Mouse (Mus musculus): ENCODE results near the gene Dlx1. TPM values are rescaled to one million over a fixed set of nuclear protein-coding genes. Genes with fewer than 3 reads are reported as not detected.

The Dlx1 gene
- polyA plus RNA-seq, 1 experiment, result 0.64 TPM

DNA sequence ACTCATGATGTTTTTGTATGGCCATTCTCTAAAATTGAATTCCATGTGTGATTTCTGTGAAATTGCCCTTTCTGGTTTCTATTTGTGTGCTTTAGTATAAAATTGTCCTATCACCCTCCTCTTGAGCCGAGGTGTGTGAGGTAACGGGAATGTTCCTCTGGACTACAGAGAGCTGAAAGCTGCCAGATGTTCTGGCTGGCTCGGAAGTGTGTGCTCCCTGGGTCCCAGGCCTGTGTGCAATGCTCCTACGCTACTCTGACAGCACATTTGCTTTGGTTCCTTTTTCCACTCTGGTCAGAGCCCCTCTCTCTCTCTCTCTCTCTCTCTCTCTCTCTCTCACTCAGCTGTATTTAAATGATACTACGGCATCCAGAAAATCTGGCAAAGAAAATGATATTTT is 30.7 kb upstream of the Dlx1 start:
- Histone ChIP-seq H3ac (ENCODE audit: control insufficient read depth, insufficient read length) (no peak overlapping the region), H3K4me3 (no peak overlapping the region), H3K79me2 (ENCODE audit: control insufficient read depth, insufficient read depth) (no peaks in the 10 kb centered on the region), H3K27me3 (ENCODE audit: control insufficient read depth, insufficient read depth, insufficient read length) (no peaks in the 10 kb centered on the region), H3K36me3 (ENCODE audit: control insufficient read depth, insufficient read depth) (no peaks in the 10 kb centered on the region), H3K4me2 (ENCODE audit: low read depth) (no peak overlapping the region)
- TF ChIP-seq TCF3 (IDR thresholded peaks at IDR 0.05; ENCODE audit: insufficient read length, low read depth), result no peak
- TF ChIP-seq MYOG (IDR thresholded peaks at IDR 0.05; ENCODE audit: control insufficient read depth in 1 of 3, insufficient read depth in 1 of 3, insufficient read length in 2 of 3, low read depth in 2 of 3), result no peak
- TF ChIP-seq POLR2A (IDR thresholded peaks at IDR 0.05; ENCODE audit: insufficient read length, low read depth), result no peak

DNA sequence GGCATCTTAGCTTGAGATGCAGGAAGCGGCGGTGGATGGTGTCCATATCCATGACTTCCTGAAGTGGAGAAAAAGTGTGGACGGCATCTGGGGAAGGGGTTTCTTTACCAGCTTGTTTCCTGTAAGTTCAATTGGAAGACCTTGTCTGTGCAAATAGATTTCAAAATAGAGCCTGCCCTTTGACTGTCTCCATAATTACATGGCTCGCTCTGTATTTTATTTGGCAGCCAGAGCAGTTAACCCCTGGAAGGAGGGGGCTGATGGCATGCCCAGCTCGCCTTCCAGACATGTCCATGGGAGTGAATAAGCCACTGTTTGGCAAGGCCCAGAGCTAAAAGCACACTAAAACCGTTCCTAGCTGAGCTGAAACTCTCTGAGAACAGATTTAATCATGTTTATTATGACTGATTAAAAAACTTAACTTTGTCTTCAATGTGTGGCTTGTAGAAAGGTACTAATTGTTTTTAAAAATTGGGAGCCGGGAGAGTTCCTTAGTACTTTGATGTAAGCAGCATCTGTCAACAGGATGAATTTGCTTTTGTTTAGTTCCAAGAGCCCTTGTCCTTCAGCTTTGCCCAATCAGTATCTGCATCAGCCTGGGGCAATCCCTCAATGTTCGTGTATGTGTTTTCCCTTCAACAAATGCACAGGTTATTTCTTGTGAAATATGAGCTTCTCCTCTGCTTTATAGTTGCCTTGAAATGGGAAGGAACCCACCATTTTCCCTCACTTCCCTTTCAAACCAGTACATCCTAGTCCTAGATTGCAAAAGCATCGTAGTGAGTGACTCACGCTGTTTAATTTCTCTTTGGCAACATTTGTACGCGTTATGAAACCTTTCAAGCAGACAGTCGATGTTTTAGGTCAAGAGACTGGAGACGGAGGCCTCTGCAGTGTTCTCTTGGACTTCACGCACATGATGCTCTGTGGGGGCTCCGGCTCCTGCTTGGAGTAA is 28.4 kb upstream of the Dlx1 start:
- no peaks in the 10 kb centered on the region for H3K79me2 ChIP-seq (ENCODE audit: control insufficient read depth, insufficient read depth)
- TF ChIP-seq USF1 (IDR thresholded peaks at IDR 0.05; ENCODE audit: low read depth), result no peak
- TF ChIP-seq MYOD1 (IDR thresholded peaks at IDR 0.05; ENCODE audit: control insufficient read depth in 1 of 3, insufficient read length in 2 of 3, low read depth in 2 of 3), result no peak
- no peak for TF ChIP-seq MAX (IDR thresholded peaks at IDR 0.05; ENCODE audit: low read depth)
- no peak for TF ChIP-seq MYOG (IDR thresholded peaks at IDR 0.05; ENCODE audit: control insufficient read depth in 1 of 3, insufficient read depth in 1 of 3, insufficient read length in 2 of 3, low read depth in 2 of 3)
- TF ChIP-seq CEBPB (IDR thresholded peaks at IDR 0.05; ENCODE audit: insufficient read depth, poor library complexity, severe bottlenecking), result no peak
- no peak for TF ChIP-seq TCF12 (IDR thresholded peaks at IDR 0.05; ENCODE audit: insufficient read depth, poor library complexity, severe bottlenecking)
- no peak for TF ChIP-seq POLR2A (IDR thresholded peaks at IDR 0.05; ENCODE audit: insufficient read length, low read depth)
- TF ChIP-seq SRF (IDR thresholded peaks at IDR 0.05; ENCODE audit: control insufficient read depth, insufficient read length, low read depth), result no peak
- TF ChIP-seq TCF3 (IDR thresholded peaks at IDR 0.05; ENCODE audit: insufficient read length, low read depth), result no peak
- no peak for TF ChIP-seq POLR2AphosphoS2 (IDR thresholded peaks at IDR 0.05; ENCODE audit: insufficient read length, low read depth)
- TF ChIP-seq E2F4 (IDR thresholded peaks at IDR 0.05; ENCODE audit: insufficient read depth), result no peak
- TF ChIP-seq REST (IDR thresholded peaks at IDR 0.05; ENCODE audit: insufficient read depth, insufficient read length), result no peak
- H3K27me3 ChIP-seq (ENCODE audit: control insufficient read depth, insufficient read depth, insufficient read length), result no peaks in the 10 kb centered on the region
- no peak overlapping the region for H3K4me3 ChIP-seq
- H3K4me2 ChIP-seq (ENCODE audit: low read depth), result no peak overlapping the region
- no peak overlapping the region for H3ac ChIP-seq (ENCODE audit: control insufficient read depth, insufficient read length)
- H3K36me3 ChIP-seq (ENCODE audit: control insufficient read depth, insufficient read depth), result no peaks in the 10 kb centered on the region

DNA sequence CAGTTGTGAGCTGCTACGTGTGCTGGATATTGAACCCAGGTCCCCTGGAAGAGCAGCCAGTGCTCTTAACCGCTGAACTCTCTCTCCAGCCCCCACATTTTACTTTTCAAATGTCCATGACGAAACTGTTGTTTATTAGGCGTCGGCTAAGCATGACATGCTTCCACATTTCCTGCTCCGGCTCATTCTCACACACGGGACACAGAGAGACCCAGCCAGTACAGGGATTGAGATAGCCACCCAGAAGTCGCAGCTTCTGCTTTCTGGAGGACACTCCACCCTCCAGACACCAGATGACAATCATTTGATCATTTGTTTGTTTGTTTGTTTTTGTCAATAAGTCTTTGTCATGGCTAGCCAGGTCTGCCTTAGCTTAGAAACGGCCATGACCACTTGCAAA is 23.1 kb upstream of the Dlx1 start:
- Histone ChIP-seq H3K36me3 (ENCODE audit: control insufficient read depth, insufficient read depth) (no peaks in the 10 kb centered on the region), H3K4me2 (ENCODE audit: low read depth) (no peak overlapping the region), H3K79me2 (ENCODE audit: control insufficient read depth, insufficient read depth) (no peaks in the 10 kb centered on the region), H3ac (ENCODE audit: control insufficient read depth, insufficient read length) (no peak overlapping the region), H3K27me3 (ENCODE audit: control insufficient read depth, insufficient read depth, insufficient read length) (no peaks in the 10 kb centered on the region), H3K4me3 (no peak overlapping the region)
- TF ChIP-seq E2F4 (IDR thresholded peaks at IDR 0.05; ENCODE audit: insufficient read depth) (no peak), MYOD1 (IDR thresholded peaks at IDR 0.05; ENCODE audit: control insufficient read depth in 1 of 3, insufficient read length in 2 of 3, low read depth in 2 of 3) (no peak), TCF3 (IDR thresholded peaks at IDR 0.05; ENCODE audit: insufficient read length, low read depth) (no peak), SRF (IDR thresholded peaks at IDR 0.05; ENCODE audit: control insufficient read depth, insufficient read length, low read depth) (no peak), MYOG (IDR thresholded peaks at IDR 0.05; ENCODE audit: control insufficient read depth in 1 of 3, insufficient read depth in 1 of 3, insufficient read length in 2 of 3, low read depth in 2 of 3) (no peak), POLR2A (IDR thresholded peaks at IDR 0.05; ENCODE audit: insufficient read length, low read depth) (no peak)

DNA sequence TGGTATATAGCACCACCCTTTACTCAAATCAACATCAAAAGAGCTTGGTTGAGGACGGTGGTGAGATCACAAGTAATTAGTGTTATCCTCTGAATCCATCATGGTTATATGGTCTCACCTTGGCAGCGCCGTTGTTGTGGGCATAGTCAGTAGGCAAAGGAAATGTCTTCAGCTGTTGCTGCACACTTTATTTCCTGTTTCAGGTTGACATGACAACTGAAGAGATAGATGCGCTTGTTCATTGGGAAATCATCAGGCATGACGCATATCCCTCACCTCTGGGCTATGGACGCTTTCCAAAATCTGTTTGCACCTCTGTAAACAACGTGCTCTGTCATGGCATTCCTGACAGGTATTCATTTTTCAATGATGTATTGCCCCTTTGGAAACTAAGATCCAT is 16.7 kb upstream of the Dlx1 start:
- Histone ChIP-seq H3K4me3 (no peak overlapping the region), H3K36me3 (ENCODE audit: control insufficient read depth, insufficient read depth) (no peaks in the 10 kb centered on the region), H3K79me2 (ENCODE audit: control insufficient read depth, insufficient read depth) (no peaks in the 10 kb centered on the region), H3ac (ENCODE audit: control insufficient read depth, insufficient read length) (no peak overlapping the region), H3K27me3 (ENCODE audit: control insufficient read depth, insufficient read depth, insufficient read length) (no peaks in the 10 kb centered on the region), H3K4me2 (ENCODE audit: low read depth) (no peak overlapping the region)
- TF ChIP-seq USF1 (IDR thresholded peaks at IDR 0.05; ENCODE audit: low read depth) (no peak), MYOD1 (IDR thresholded peaks at IDR 0.05; ENCODE audit: control insufficient read depth in 1 of 3, insufficient read length in 2 of 3, low read depth in 2 of 3) (no peak), TCF3 (IDR thresholded peaks at IDR 0.05; ENCODE audit: insufficient read length, low read depth) (no peak), SRF (IDR thresholded peaks at IDR 0.05; ENCODE audit: control insufficient read depth, insufficient read length, low read depth) (no peak), MAX (IDR thresholded peaks at IDR 0.05; ENCODE audit: low read depth) (no peak), POLR2A (IDR thresholded peaks at IDR 0.05; ENCODE audit: insufficient read length, low read depth) (no peak), CEBPB (IDR thresholded peaks at IDR 0.05; ENCODE audit: insufficient read depth, poor library complexity, severe bottlenecking) (no peak), TCF12 (IDR thresholded peaks at IDR 0.05; ENCODE audit: insufficient read depth, poor library complexity, severe bottlenecking) (no peak), REST (IDR thresholded peaks at IDR 0.05; ENCODE audit: insufficient read depth, insufficient read length) (no peak), E2F4 (IDR thresholded peaks at IDR 0.05; ENCODE audit: insufficient read depth) (no peak), POLR2AphosphoS2 (IDR thresholded peaks at IDR 0.05; ENCODE audit: insufficient read length, low read depth) (no peak)

DNA sequence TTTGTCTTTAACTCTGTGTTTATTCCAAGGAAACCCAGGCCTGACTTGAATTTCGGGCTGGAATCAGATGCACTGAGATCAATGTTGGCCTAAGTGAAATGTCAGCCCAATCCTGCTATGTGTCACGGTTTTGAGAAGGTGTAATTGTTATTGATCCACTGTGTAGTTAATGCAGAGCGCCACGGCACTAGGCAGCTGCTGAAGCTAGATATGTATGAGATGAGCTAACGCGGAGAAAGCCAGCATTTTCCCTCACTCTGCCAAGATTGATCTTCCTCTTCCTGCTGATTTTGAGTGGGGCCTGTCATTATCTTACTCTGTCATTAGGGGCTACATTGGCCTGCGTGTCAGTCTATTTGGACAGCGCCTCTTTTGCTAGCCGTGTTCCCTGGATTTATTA is 15.6 kb upstream of the Dlx1 start:
- no peak overlapping the region for H3ac ChIP-seq (ENCODE audit: control insufficient read depth, insufficient read length)
- no peaks in the 10 kb centered on the region for H3K36me3 ChIP-seq (ENCODE audit: control insufficient read depth, insufficient read depth)
- H3K27me3 ChIP-seq (ENCODE audit: control insufficient read depth, insufficient read depth, insufficient read length), result no peaks in the 10 kb centered on the region
- H3K4me2 ChIP-seq (ENCODE audit: low read depth), result no peak overlapping the region
- no peak for TF ChIP-seq CEBPB (IDR thresholded peaks at IDR 0.05; ENCODE audit: insufficient read depth, poor library complexity, severe bottlenecking)
- no peak for TF ChIP-seq E2F4 (IDR thresholded peaks at IDR 0.05; ENCODE audit: insufficient read depth)
- TF ChIP-seq USF1 (IDR thresholded peaks at IDR 0.05; ENCODE audit: low read depth), result no peak
- TF ChIP-seq POLR2A (IDR thresholded peaks at IDR 0.05; ENCODE audit: insufficient read length, low read depth), result no peak
- TF ChIP-seq SRF (IDR thresholded peaks at IDR 0.05; ENCODE audit: control insufficient read depth, insufficient read length, low read depth), result no peak
- no peak for TF ChIP-seq POLR2AphosphoS2 (IDR thresholded peaks at IDR 0.05; ENCODE audit: insufficient read length, low read depth)
- no peak for TF ChIP-seq TCF12 (IDR thresholded peaks at IDR 0.05; ENCODE audit: insufficient read depth, poor library complexity, severe bottlenecking)
- TF ChIP-seq TCF3 (IDR thresholded peaks at IDR 0.05; ENCODE audit: insufficient read length, low read depth), result no peak
- TF ChIP-seq MYOG (IDR thresholded peaks at IDR 0.05; ENCODE audit: control insufficient read depth in 1 of 3, insufficient read depth in 1 of 3, insufficient read length in 2 of 3, low read depth in 2 of 3), result no peak
- no peak for TF ChIP-seq MYOD1 (IDR thresholded peaks at IDR 0.05; ENCODE audit: control insufficient read depth in 1 of 3, insufficient read length in 2 of 3, low read depth in 2 of 3)
- no peak for TF ChIP-seq MAX (IDR thresholded peaks at IDR 0.05; ENCODE audit: low read depth)
- TF ChIP-seq REST (IDR thresholded peaks at IDR 0.05; ENCODE audit: insufficient read depth, insufficient read length), result no peak
- H3K4me3 ChIP-seq, result no peak overlapping the region
- H3K79me2 ChIP-seq (ENCODE audit: control insufficient read depth, insufficient read depth), result no peaks in the 10 kb centered on the region
